Mouse (Mus musculus) brain, embryonic 14.5 days (tissue): ENCODE data around the gene Ksr2. TPM values are rescaled to one million over a fixed set of nuclear protein-coding genes. Genes with fewer than 3 reads are reported as not detected.
A peak's percentile ranks its signal among the peaks of the same experiment; 100 is the strongest.
"Not testable (repeated sequence)": the region's sequence is repeated elsewhere in the genome, so short reads cannot be mapped to it uniquely, and the experiment has no call there.

ENCODE experiments used
- DNase-seq: peaks from one replicate; pipeline ENCODE4 v3.0.0-alpha.2; 2011; ENCODE audit warnings: low read depth
- CTCF ChIP-seq: fragments of 200-500 bp; IDR thresholded peaks from 2 replicates; pipeline ENCODE4 v1.5.1; 2012; ENCODE audit warnings: inconsistent platforms, mild to moderate bottlenecking, moderate library complexity, borderline replicate concordance; ENCODE audit not compliant: insufficient read depth, insufficient read length; ENCODE audit errors: extremely low read depth
- POLR2A ChIP-seq: fragments of 200-500 bp; IDR thresholded peaks from 2 replicates; pipeline ENCODE4 v1.6.1; 2012; ENCODE audit warnings: mild to moderate bottlenecking, inconsistent platforms, borderline replicate concordance; ENCODE audit not compliant: poor library complexity, insufficient read depth, insufficient read length, severe bottlenecking; ENCODE audit errors: extremely low read depth
- polyA plus RNA-seq: library from polyadenylated mRNA; depleted of rRNA; stranded (reverse); fragments of >200 nt; gene quantifications from 2 replicates; pipeline ENCODE4 v1.2.3, GENCODE M21; 2012

Gene Ksr2
- polyA plus RNA-seq, 1 experiment = 6.4 TPM

- no peak for DNase-seq
- TF ChIP-seq CTCF = no peak
- no peak for TF ChIP-seq POLR2A
Observed at GRCm38 (mm10) chr5:117383198-117383597, 30.6 kb upstream of the Ksr2 start.

GRCm38 (mm10) chr5:117388296-117388751 lies 25.5 kb upstream of the Ksr2 start:
- peak; percentile 69 for DNase-seq
- TF ChIP-seq CTCF (peak; percentile 52), POLR2A (no peak)

GRCm38 (mm10) chr5:117388877-117389276 lies 24.9 kb upstream of the Ksr2 start, which contains the start of gene Rfc5:
Rfc5 (minus strand) TSS chr5:117389047.
- TF ChIP-seq CTCF (no peak), POLR2A (peak; percentile 82)
- peak; percentile 98 for DNase-seq

- no peak for TF ChIP-seq CTCF
- no peak for TF ChIP-seq POLR2A
- DNase-seq = no peak
Observed at GRCm38 (mm10) chr5:117390895-117391294, 22.9 kb upstream of the Ksr2 start.

- TF ChIP-seq POLR2A (no peak), CTCF (no peak)
Observed at GRCm38 (mm10) chr5:117395834-117396233, 18.0 kb upstream of the Ksr2 start.

GRCm38 (mm10) chr5:117396596-117397014 lies 17.2 kb upstream of the Ksr2 start:
- TF ChIP-seq POLR2A (no peak), CTCF (no peak)
- no peak for DNase-seq

More at GRCm38 (mm10) chr5:117395834-117396233, 18.0 kb upstream of the Ksr2 start:
- DNase-seq = no peak

GRCm38 (mm10) chr5:117397371-117397770 lies 16.4 kb upstream of the Ksr2 start:
- no peak for DNase-seq
- TF ChIP-seq CTCF (no peak), POLR2A (no peak)

GRCm38 (mm10) chr5:117398007-117398550 lies 15.7 kb upstream of the Ksr2 start:
- no peak for TF ChIP-seq POLR2A
- TF ChIP-seq CTCF = no peak
- peak; percentile 39 for DNase-seq

- no peak for TF ChIP-seq POLR2A
- TF ChIP-seq CTCF = no peak
Observed at GRCm38 (mm10) chr5:117399281-117399680, 14.5 kb upstream of the Ksr2 start.

GRCm38 (mm10) chr5:117403609-117404008 lies 10.2 kb upstream of the Ksr2 start:
- TF ChIP-seq CTCF (no peak), POLR2A (no peak)
- DNase-seq = no peak

More at GRCm38 (mm10) chr5:117399281-117399680, 14.5 kb upstream of the Ksr2 start:
- DNase-seq = no peak

- DNase-seq = not testable (repeated sequence)
Observed at GRCm38 (mm10) chr5:117404671-117405070, 9.1 kb upstream of the Ksr2 start.

GRCm38 (mm10) chr5:117408216-117408615 lies 5.6 kb upstream of the Ksr2 start:
- TF ChIP-seq POLR2A (no peak), CTCF (peak; percentile 43; the same call in 1 of the 2 replicates)
- peak; percentile 17 for DNase-seq

- TF ChIP-seq POLR2A = no peak
- TF ChIP-seq CTCF = no peak
- no peak for DNase-seq
Observed at GRCm38 (mm10) chr5:117409369-117409768, 4.4 kb upstream of the Ksr2 start.

GRCm38 (mm10) chr5:117414611-117415010 lies 811 bp downstream of the Ksr2 start:
- DNase-seq = peak; percentile 59
- TF ChIP-seq CTCF (no peak), POLR2A (no peak)
